Mouse (Mus musculus) small intestine, adult 2 months (tissue): ENCODE data around the gene Lyz2.
"Not testable (repeated sequence)": the region's sequence is repeated elsewhere in the genome, so short reads cannot be mapped to it uniquely, and the experiment has no call there.

Experiments
- CTCF ChIP-seq: fragments of 200-500 bp; IDR thresholded peaks from 2 replicates; pipeline ENCODE4 v1.5.1; 2012; ENCODE audit warnings: low read depth, mild to moderate bottlenecking, control low read depth, inconsistent platforms, low read length, moderate library complexity, mixed read lengths; ENCODE audit not compliant: insufficient replicate concordance, insufficient read length; ENCODE audit errors: extremely low read depth
- POLR2A ChIP-seq: fragments of 200-500 bp; IDR thresholded peaks from 2 replicates; pipeline ENCODE4 v1.6.1; 2012; ENCODE audit warnings: low read depth, mild to moderate bottlenecking, control low read depth, inconsistent platforms, low read length, moderate library complexity

DNA sequence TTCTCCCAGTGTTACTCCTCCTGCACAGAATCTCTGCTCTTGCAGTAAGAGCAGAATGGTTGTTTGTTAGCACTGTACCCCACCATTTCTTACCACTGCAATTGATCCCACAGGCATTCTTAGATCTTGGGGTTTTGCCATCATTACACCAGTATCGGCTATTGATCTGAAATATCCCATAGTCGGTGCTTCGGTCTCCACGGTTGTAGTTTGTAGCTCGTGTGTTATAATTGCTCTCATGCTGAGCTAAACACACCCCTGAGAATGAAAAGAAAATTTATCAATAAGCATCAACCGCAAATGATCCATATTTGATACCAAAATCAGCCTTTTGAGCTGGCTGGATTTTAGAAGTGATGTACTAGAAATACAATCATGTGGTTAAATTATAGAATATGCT is 8.8 kb upstream of the Lyz2 start:
- TF ChIP-seq CTCF, POLR2A: not testable (repeated sequence)
